Mouse (Mus musculus) thymus, adult 2 months (tissue): ENCODE measurements around the gene 4930432K21Rik.

ENCODE experiments used
- CTCF ChIP-seq: fragments of 200-500 bp; IDR thresholded peaks from 2 replicates; pipeline ENCODE4 v1.5.1; 2012; ENCODE audit warnings: mild to moderate bottlenecking, control low read depth, low read length, moderate library complexity, borderline replicate concordance; ENCODE audit not compliant: control insufficient read depth, poor library complexity, insufficient read depth; ENCODE audit errors: extremely low read depth
- POLR2A ChIP-seq: fragments of 200-500 bp; IDR thresholded peaks from 2 replicates; pipeline ENCODE4 v1.6.1; 2012; ENCODE audit warnings: mild to moderate bottlenecking, low read length, control low read depth, moderate library complexity; ENCODE audit not compliant: control insufficient read depth, poor library complexity, insufficient read depth; ENCODE audit errors: extremely low read depth

GRCm38 (mm10) chr8:84205073-84205472, 57.2 kb downstream of the 4930432K21Rik start:
- TF ChIP-seq POLR2A (no peak), CTCF (no peak)
